Mouse (Mus musculus) limb, embryonic 10.5 days (tissue): Measurements from ENCODE around the gene Tbc1d9b. TPM values are rescaled to one million over a fixed set of nuclear protein-coding genes. Genes with fewer than 3 reads are reported as not detected.
A peak's percentile ranks its signal among the peaks of the same experiment; 100 is the strongest.

Source experiments
- DNase-seq: peaks from one replicate; pipeline ENCODE4 v3.0.0-alpha.2; 2017; ENCODE audit warnings: low spot score
- H3K27ac ChIP-seq: fragments of 300-500 bp; sonication (generic); 2 replicates; pipeline ENCODE4 v1.5.1; 2016; ENCODE audit warnings: mild to moderate bottlenecking
- H3K27me3 ChIP-seq: fragments of 300-500 bp; sonication (generic); 2 replicates; pipeline ENCODE4 v1.6.1; 2016; ENCODE audit warnings: low read depth, mild to moderate bottlenecking; ENCODE audit not compliant: poor library complexity, severe bottlenecking
- H3K36me3 ChIP-seq: fragments of 300-500 bp; sonication (generic); 2 replicates; pipeline ENCODE4 v1.6.1; 2016; ENCODE audit warnings: mild to moderate bottlenecking, moderate library complexity
- H3K4me1 ChIP-seq: fragments of 300-500 bp; sonication (generic); 2 replicates; pipeline ENCODE4 v1.6.1; 2016
- H3K4me3 ChIP-seq: fragments of 300-500 bp; sonication (generic); 2 replicates; pipeline ENCODE4 v1.5.1; 2016; ENCODE audit warnings: mild to moderate bottlenecking, moderate library complexity
- H3K9me3 ChIP-seq: fragments of 300-500 bp; sonication (generic); replicated peaks from 2 replicates; pipeline ENCODE4 v1.6.1; 2016; ENCODE audit warnings: mild to moderate bottlenecking
- WGBS: fragments of 180-500 bp; shearing (Covaris S2); methylation state at CpG from one replicate; pipeline ENCODE4 v1.1.7; 2016; 5-methylcytosine and 5-hydroxymethylcytosine counted together
- polyA plus RNA-seq: library from polyadenylated mRNA; unstranded; fragments of >200 nt; fragmentation: Nextera tagmentation; extraction: Ambion mirVana; gene quantifications from 2 replicates; pipeline ENCODE4 v1.2.1, GENCODE M21; 2016

The Tbc1d9b gene
- polyA plus RNA-seq, 1 experiment from 2014 or later, result 42.2 TPM

DNA sequence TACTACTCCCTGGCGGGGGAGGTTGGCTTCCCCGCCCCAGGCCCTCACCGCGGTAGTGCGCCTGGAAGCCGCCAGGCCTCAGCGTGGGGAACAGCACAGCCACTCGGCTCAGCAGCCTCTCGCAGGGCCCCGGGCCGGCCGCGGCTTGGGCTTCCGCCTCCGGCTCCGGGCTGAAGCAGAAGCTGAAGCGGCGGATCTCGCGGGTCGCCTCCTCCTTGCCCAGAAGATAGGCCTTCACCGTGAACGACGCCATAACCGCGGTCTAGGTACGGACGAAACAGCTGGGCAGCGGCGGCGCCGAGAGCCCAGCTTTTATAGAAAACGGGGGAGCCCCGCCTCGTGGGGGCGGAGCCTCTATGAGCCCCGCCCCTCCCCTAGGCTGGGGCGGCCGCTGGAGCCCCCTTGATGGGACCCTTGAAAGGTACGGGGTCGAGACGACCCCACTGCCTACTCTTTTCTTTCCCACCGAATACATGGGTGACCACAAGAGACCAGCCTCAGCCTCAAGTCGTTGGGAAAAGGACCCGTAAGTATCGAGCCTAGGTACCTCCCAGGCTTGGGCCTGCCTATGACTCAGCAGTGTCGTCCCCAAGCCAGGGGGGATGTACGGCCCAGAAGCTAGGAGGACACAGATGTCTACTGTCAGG lies 79.4 kb downstream of the Tbc1d9b start, which contains the start of the genes Sqstm1 and Mgat4b:
Gene Sqstm1, minus strand, starts transcription at position 323 of the 647 bp plus-strand sequence.
Gene Mgat4b, plus strand, starts transcription at position 386 of the 647 bp plus-strand sequence.
- peaks cover 18% of the 10 kb centered on the region for H3K4me1 ChIP-seq
- peak within 1 kb of the TSS; percentile 87 for H3K4me3 ChIP-seq
- H3K36me3 ChIP-seq, result peaks cover 26% of the 10 kb centered on the region
- H3K9me3 ChIP-seq, result no peaks in the 10 kb centered on the region
- peak; percentile 90 for DNase-seq
- peak within 1 kb of the TSS; percentile 94 for H3K27ac ChIP-seq
- H3K27me3 ChIP-seq, result no peaks in the 10 kb centered on the region
- under 1% methylated on average over 48 of the region's 48 CpGs for WGBS

DNA sequence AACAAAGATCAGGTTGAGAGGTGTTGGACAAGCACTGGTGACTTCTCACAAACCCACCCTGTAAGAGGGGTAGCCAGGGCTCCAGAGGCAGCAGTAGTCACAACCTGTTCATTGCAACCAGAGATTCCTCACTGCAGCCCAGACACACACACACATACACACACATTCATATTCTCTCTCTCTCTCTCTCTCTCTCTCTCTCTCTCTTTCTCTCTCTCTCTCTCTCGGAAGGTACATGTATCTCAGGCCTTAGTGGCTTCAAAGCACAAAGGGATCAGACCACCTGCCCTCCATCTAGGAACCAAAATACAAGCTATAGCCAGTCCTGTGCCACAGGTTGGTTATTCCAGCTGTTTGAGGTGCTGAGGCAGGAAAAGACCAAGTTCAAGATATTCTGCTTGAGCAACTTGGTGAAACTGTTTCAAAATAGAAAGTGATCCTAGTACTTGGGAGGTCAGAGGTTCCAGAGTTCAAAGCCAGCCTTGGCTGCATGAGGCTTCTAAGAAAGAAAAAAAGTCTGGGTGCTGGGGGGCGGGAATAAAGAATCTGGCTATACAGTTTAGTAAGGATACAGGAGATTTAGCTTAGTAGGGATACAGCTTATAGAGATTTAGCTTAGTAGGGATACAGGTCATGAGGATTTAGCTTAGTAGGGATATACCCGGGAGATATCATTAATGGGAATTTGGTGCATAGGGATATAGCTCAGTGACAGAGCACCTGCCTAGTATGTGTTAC lies 80.3 kb downstream of the Tbc1d9b start:
- Histone ChIP-seq H3K4me3 (peak overlapping the region; percentile 87), H3K27ac (peak overlapping the region; percentile 94; the same call in 1 of the 2 replicates), H3K9me3 (no peaks in the 10 kb centered on the region), H3K4me1 (peaks cover 27% of the 10 kb centered on the region), H3K27me3 (no peaks in the 10 kb centered on the region), H3K36me3 (peaks cover 17% of the 10 kb centered on the region)
- WGBS, result 90% methylated on average over 3 of the region's 3 CpGs
- no peak for DNase-seq

DNA sequence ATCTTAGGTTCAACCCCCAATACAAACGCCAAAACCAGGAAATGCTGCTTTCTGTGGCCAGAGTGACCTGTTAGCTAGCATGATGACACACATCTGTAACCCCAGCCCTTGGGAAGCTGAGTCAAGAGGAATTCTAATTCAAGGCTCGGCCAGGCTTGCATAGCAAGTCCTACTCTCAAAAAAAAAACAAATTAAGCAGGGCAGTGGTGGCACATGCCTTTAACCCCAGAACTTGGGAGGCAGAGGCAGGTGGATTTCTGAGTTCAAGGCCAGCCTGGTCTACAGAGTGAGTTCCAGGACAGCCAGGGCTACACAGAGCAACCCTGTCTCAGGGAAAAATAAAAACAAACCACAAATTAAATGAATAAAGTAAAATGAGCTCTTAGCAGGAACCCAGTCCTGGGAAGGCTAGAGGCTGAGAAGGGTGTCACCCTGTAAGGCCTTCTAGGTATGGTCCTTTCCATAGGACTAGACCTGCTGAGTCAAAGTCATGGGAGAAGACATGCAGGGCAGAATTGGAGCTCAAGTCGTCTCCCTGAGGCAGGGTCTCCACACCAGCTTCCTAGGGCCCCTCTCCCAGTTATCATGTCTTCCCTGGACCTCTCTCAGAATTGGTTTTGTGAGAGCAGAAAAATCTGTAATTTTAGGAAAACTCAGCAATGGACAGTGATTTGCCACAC lies 81.0 kb downstream of the Tbc1d9b start:
- no peak overlapping the region for H3K27ac ChIP-seq
- no peaks in the 10 kb centered on the region for H3K9me3 ChIP-seq
- no peak overlapping the region for H3K4me3 ChIP-seq
- no peaks in the 10 kb centered on the region for H3K27me3 ChIP-seq
- H3K36me3 ChIP-seq, result peaks cover 10% of the 10 kb centered on the region
- peaks cover 33% of the 10 kb centered on the region for H3K4me1 ChIP-seq
- no peak for DNase-seq
- 76% methylated on average over 3 of the region's 3 CpGs for WGBS

DNA sequence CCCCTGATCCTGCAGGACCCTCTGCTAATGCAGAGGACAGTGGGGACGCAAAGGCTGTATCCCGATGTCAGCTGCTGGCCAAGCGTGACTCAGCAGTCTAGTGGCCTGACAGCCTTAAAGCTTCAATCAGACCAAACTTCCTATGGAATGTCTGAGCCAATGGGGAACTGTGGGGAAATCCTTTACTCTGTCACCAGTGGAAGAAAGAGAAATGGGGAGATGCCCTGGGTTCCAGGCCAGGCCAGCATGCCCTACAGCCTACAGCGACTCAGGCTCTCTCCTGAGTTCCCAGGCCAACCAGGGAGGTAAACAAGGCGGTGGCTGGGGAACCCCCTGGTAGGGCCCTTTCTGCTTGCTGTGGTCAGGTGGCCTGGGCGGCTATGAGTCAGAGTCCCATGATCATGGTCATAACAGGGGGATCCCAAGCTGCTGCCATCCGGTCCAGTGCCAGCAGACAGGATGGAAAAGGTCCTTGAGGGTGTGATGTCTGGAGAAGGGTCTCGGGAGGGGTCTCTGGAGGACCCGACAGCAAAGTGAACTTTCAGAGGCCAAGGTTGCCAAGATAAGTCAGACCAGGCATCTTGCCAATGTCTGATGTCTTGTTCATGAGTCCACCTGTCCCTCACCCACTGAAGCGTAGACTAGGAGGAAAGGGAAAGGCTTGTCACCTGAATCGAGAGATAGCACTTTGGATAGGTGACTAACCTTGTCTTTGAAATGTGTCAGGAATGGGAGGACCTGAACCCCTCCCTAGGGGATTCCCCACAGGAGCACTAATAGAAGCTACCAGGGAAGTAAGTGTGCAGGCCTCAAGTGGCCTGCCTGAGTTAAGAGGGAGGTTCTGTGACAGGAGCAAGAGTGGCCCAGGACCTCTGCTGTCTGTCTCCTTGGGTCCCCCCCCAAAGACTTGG lies 81.9 kb downstream of the Tbc1d9b start:
- H3K4me3 ChIP-seq, result no peak overlapping the region
- DNase-seq, result no peak
- WGBS, result 70% methylated on average over 11 of the region's 11 CpGs
- peaks cover 38% of the 10 kb centered on the region for H3K4me1 ChIP-seq
- H3K9me3 ChIP-seq, result no peaks in the 10 kb centered on the region
- H3K27ac ChIP-seq, result no peak overlapping the region
- H3K27me3 ChIP-seq, result no peaks in the 10 kb centered on the region
- peaks cover 1% of the 10 kb centered on the region; the same call in 1 of the 2 replicates for H3K36me3 ChIP-seq

DNA sequence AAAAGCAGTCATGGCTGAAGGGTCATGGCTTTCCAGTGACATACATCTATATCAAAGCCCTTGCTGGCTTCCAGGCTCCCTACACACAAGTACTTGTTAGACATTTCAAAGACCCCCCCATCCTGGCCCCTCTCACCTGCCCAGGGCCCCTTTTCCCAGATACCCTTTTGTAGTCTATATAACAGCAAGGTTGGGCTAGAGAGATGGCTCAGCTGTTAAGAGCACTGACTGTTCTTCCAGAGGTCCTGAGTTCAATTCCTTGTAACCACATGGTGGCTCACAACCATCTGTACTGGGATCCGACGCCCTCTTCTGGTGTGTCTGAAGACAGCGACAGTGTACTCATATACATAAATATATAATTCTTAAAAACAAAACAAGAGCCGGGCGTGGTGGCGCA lies 83.4 kb downstream of the Tbc1d9b start:
- no peak overlapping the region for H3K4me3 ChIP-seq
- no peaks in the 10 kb centered on the region for H3K9me3 ChIP-seq
- no peaks in the 10 kb centered on the region for H3K36me3 ChIP-seq
- 91% methylated on average over 6 of the region's 6 CpGs for WGBS
- no peaks in the 10 kb centered on the region for H3K27me3 ChIP-seq
- H3K4me1 ChIP-seq, result peaks cover 38% of the 10 kb centered on the region
- H3K27ac ChIP-seq, result no peak overlapping the region
- DNase-seq, result no peak

DNA sequence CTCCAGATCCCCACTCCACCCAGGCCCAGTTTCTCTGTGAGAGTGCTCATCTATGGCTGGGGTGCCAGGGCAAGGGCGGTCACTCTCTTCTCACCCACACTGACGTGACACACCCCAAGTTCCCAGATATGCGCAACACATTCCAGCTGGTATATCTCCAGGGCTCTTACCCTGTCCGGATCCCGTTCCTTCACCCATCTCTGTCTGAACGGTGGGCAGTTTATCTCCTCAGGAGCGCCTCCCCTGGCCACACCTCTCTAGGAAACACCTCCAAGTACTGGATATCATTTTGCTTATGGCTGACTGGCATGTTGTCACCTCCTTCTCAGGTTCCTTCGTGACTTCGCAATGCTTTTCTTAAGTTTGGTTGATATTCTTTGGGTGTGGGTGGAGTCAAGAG lies 84.4 kb downstream of the Tbc1d9b start:
- no peak overlapping the region for H3K4me3 ChIP-seq
- no peaks in the 10 kb centered on the region for H3K36me3 ChIP-seq
- no peaks in the 10 kb centered on the region for H3K9me3 ChIP-seq
- no peak overlapping the region for H3K27ac ChIP-seq
- DNase-seq, result no peak
- no peaks in the 10 kb centered on the region for H3K27me3 ChIP-seq
- 15% methylated on average over 9 of the region's 9 CpGs for WGBS
- H3K4me1 ChIP-seq, result peaks cover 38% of the 10 kb centered on the region

DNA sequence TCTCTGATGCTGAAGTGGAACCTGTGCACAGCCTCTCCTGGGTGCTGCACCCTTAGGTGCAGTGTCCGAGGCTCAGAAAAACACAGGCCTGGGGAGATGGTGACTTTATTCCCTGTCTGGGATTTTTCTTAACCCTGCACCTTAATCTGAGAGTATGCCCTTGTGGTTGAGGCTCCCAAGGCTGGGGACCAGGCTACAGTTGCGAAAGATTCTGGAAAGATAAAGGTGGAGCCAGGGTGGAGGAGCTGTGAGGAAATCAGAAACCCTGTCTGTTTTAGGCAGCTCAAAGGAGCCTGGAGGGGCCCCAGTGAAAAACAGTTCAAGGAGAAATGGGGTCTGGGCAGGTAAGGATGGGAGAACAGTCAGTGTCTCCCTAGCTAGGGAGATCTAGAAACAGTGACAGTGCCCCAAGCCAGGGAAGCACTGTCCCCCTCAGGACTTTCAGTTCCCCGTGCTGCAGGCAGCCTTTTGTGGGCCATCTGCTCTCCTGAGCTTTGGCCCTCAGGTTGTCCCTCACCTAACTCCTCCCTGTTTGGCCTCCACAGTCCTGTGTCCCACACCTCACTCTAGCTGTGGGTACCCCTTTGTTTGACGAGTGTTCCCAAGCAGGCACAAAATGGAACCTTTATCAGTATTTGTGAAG lies 85.6 kb downstream of the Tbc1d9b start:
- H3K4me1 ChIP-seq, result peaks cover 32% of the 10 kb centered on the region
- no peak for DNase-seq
- H3K27ac ChIP-seq, result peak overlapping the region; percentile 19; the same call in 1 of the 2 replicates
- H3K9me3 ChIP-seq, result no peaks in the 10 kb centered on the region
- no peaks in the 10 kb centered on the region for H3K36me3 ChIP-seq
- no peaks in the 10 kb centered on the region for H3K27me3 ChIP-seq
- no peak overlapping the region for H3K4me3 ChIP-seq
- WGBS, result 72% methylated on average over 4 of the region's 4 CpGs

DNA sequence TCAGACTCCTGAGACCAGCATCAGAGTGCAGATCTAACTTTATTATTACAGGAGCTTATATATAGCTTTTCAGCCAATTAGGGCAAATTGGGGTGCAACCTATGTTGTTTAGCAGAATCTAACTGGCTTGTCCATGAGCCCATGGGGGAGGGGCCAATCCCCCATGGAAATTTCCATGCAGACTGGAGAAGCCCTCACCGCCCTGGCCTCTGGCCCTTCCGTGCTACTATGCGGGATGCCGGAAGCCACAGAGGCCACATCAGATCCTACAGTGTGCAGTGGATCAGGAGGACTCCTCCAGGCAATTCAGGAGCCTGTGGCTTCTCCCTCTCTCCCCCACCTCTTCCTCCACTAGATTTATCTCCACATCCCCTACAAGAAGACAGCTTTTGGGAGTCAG lies 86.6 kb downstream of the Tbc1d9b start:
- Histone ChIP-seq H3K4me1 (peaks cover 33% of the 10 kb centered on the region), H3K27me3 (no peaks in the 10 kb centered on the region), H3K9me3 (no peaks in the 10 kb centered on the region), H3K4me3 (no peak overlapping the region), H3K27ac (no peak overlapping the region), H3K36me3 (no peaks in the 10 kb centered on the region)
- no peak for DNase-seq
- WGBS, result 73% methylated on average over 4 of the region's 4 CpGs

DNA sequence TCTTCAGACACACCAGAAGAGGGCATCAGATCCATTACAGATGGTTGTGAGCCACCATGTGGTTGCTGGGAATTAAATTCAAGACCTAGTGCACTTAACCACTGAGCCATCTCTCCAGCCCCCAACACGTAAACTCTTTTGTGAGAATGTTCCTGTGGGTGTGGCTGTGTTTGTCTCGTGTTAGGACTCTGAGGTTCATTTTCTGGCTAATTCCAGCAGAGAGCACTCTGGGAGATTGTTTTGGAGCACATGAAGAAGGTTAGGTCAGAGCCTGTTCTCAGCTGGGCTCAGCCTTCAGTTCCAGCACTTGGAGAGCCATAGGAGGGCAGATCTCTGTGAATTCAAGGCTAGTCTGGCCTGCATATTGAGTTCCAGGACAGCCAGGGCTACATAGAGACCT lies 88.6 kb downstream of the Tbc1d9b start:
- Histone ChIP-seq H3K27me3 (no peaks in the 10 kb centered on the region), H3K4me1 (peaks cover 42% of the 10 kb centered on the region), H3K27ac (no peak overlapping the region), H3K9me3 (no peaks in the 10 kb centered on the region), H3K36me3 (no peaks in the 10 kb centered on the region), H3K4me3 (no peak overlapping the region)
- WGBS, result 52% methylated on average over 2 of the region's 2 CpGs
- peak; percentile 27 for DNase-seq
